Mouse (Mus musculus): Measurements from ENCODE around the gene Igf2bp3. TPM values are rescaled to one million over a fixed set of nuclear protein-coding genes. Genes with fewer than 3 reads are reported as not detected.

Igf2bp3 gene
- polyA plus RNA-seq, 3 experiments from 2014 or later, result 4.6 to 5.2 (median 5.1) TPM

GRCm38 (mm10) chr6:49068361-49068760 is 146.4 kb downstream of the Igf2bp3 start:
- ATAC-seq, result no peak

- ATAC-seq, result peak; percentile 54
Measured at GRCm38 (mm10) chr6:49057053-49058021, 157.4 kb downstream of the Igf2bp3 start.

- no peak for ATAC-seq
Measured at GRCm38 (mm10) chr6:49056009-49056408, 158.7 kb downstream of the Igf2bp3 start.

GRCm38 (mm10) chr6:49055256-49055733 is 159.5 kb downstream of the Igf2bp3 start:
- ATAC-seq, result no peak

- ATAC-seq, result no peak
Measured at GRCm38 (mm10) chr6:49052191-49052590, 162.6 kb downstream of the Igf2bp3 start.

GRCm38 (mm10) chr6:49050677-49051410 is 163.9 kb downstream of the Igf2bp3 start:
- ATAC-seq, result no peak

GRCm38 (mm10) chr6:49048395-49048794 is 166.4 kb downstream of the Igf2bp3 start:
- no peak for ATAC-seq

GRCm38 (mm10) chr6:49047848-49048247 is 166.9 kb downstream of the Igf2bp3 start:
- no peak for ATAC-seq

GRCm38 (mm10) chr6:49046976-49047375 is 167.8 kb downstream of the Igf2bp3 start:
- no peak for ATAC-seq

GRCm38 (mm10) chr6:49046502-49046901 is 168.3 kb downstream of the Igf2bp3 start:
- no peak for ATAC-seq

GRCm38 (mm10) chr6:49039470-49040180 is 175.1 kb downstream of the Igf2bp3 start:
- ATAC-seq, result peak; percentile 51

GRCm38 (mm10) chr6:49037268-49037662 is 177.5 kb downstream of the Igf2bp3 start:
- no peak for ATAC-seq

- peak; percentile 72 for ATAC-seq
Measured at GRCm38 (mm10) chr6:49036275-49037267, 178.2 kb downstream of the Igf2bp3 start, which contains the start of gene Gpnmb. TSS of gene Gpnmb (plus strand) at chr6:49036546.

Other genes with a start within 250 kb of the Igf2bp3 start
- not detected for gene Doxl2, start 240.0 kb downstream of the Igf2bp3 start, polyA plus RNA-seq (2017; shearing (Covaris generic))
- gene Svs1, start 228.1 kb downstream of the Igf2bp3 start, polyA plus RNA-seq (2017; shearing (Covaris generic)), result not detected
- 1 to 10 TPM; 1.2 to 3.5 (median 2.0) TPM for gene Gpnmb, start 178.4 kb downstream of the Igf2bp3 start, polyA plus RNA-seq (2017; shearing (Covaris generic))
- gene Malsu1, start 141.2 kb downstream of the Igf2bp3 start, polyA plus RNA-seq (2017; shearing (Covaris generic)), result 10 to 100 TPM; 30.8 to 48.9 (median 42.6) TPM
- gene Tra2a, start 49.1 kb upstream of the Igf2bp3 start, polyA plus RNA-seq (2017; shearing (Covaris generic)), result 10 to 100 TPM; 30.2 to 49.2 (median 34.7) TPM
- 10 to 100 TPM in 2 of 3 experiments, 1 to 10 TPM in 1; 5.9 to 17.6 (median 15.4) TPM for gene Ccdc126, start 104.3 kb upstream of the Igf2bp3 start, polyA plus RNA-seq (2017; shearing (Covaris generic))
- gene Fam221a, start 152.8 kb upstream of the Igf2bp3 start, polyA plus RNA-seq (2017; shearing (Covaris generic)), result 1 to 10 TPM; 4.0 to 5.4 (median 4.2) TPM
- gene Stk31, start 180.6 kb upstream of the Igf2bp3 start, polyA plus RNA-seq (2017; shearing (Covaris generic)), result not detected

Data from inflammation-experienced regulatory T-cells, adult 6 months (primary cell).